Mouse (Mus musculus): ENCODE measurements around the gene Wfdc1. TPM values are rescaled to one million over a fixed set of nuclear protein-coding genes. Genes with fewer than 3 reads are reported as not detected.
A peak's percentile ranks its signal among the peaks of the same experiment; 100 is the strongest.

Wfdc1 gene
- total and polyA plus RNA-seq, 3 experiments, result not detected

GRCm38 (mm10) chr8:119697163-119697562 lies 31.0 kb downstream of the Wfdc1 start:
- no peak overlapping the region for H3K4me2 ChIP-seq (ENCODE audit: insufficient read depth, low read depth, poor library complexity, severe bottlenecking)
- in situ Hi-C loops (cut with MboI; ENCODE audit: low pct_ligation_motif_present, low pct_unique_long_range_greater_than_20kb, low sequenced_read_pairs), result no loop called here

GRCm38 (mm10) chr8:119698960-119699359 lies 32.8 kb downstream of the Wfdc1 start:
- in situ Hi-C loops (cut with MboI; ENCODE audit: low pct_ligation_motif_present, low pct_unique_long_range_greater_than_20kb, low sequenced_read_pairs), result no loop called here
- H3K4me1 ChIP-seq (ENCODE audit: control insufficient read depth in 1 of 2, insufficient read depth in 2 of 2), result no peaks in the 10 kb centered on the region; a peak in 1 of 4 replicates
- peaks cover 5% of the 10 kb centered on the region for H3K9me3 ChIP-seq (replicated peaks; ENCODE audit: low read length)
- dilution Hi-C loops (cut with MboI; ENCODE audit: extremely low pct_ligation_motif_present, extremely low pct_unique_long_range_greater_than_20kb, low sequenced_read_pairs), result no loop called here
- H3K4me2 ChIP-seq (ENCODE audit: insufficient read depth, low read depth, poor library complexity, severe bottlenecking), result no peak overlapping the region
- no peak overlapping the region for H3K9ac ChIP-seq (ENCODE audit: insufficient read depth, low read depth)
- H3K79me2 ChIP-seq (replicated peaks; ENCODE audit: control insufficient read depth, extremely low read depth, insufficient read depth, poor library complexity, severe bottlenecking), result no peaks in the 10 kb centered on the region
- H3K27me3 ChIP-seq (replicated peaks), result peaks cover 85% of the 10 kb centered on the region
- no peak for TF ChIP-seq NRF1 (IDR thresholded peaks at IDR 0.05; ENCODE audit: low read depth, low read length)
- TF ChIP-seq JUN (IDR thresholded peaks at IDR 0.05; ENCODE audit: insufficient read depth, low read depth, low read length), result no peak
- no peak for TF ChIP-seq JUND (conservative IDR thresholded peaks at IDR 0.05; ENCODE audit: low read depth, low read length)
- TF ChIP-seq RAD21 (IDR thresholded peaks at IDR 0.05; ENCODE audit: low read depth, low read length), result peak; percentile 32
- no peak for TF ChIP-seq E2F4 (IDR thresholded peaks at IDR 0.05; ENCODE audit: insufficient replicate concordance, low read depth, low read length)
- peak; percentile 66 for TF ChIP-seq SMC3 (IDR thresholded peaks at IDR 0.05; ENCODE audit: low read depth, low read length)
- TF ChIP-seq USF1 (IDR thresholded peaks at IDR 0.05; ENCODE audit: low read depth, low read length), result no peak
- TF ChIP-seq USF2 (conservative IDR thresholded peaks at IDR 0.05; ENCODE audit: low read depth, low read length), result no peak
- peak; percentile 51 to 75 for TF ChIP-seq CTCF (conservative IDR thresholded peaks at IDR 0.05 in 1 of 2, IDR thresholded peaks at IDR 0.05 in 1 of 2; ENCODE audit: low read depth in 2 of 2, low read length in 2 of 2)
- DNase-seq (ENCODE audit: extremely low read depth), result no peak
- H3K4me3 ChIP-seq (replicated peaks in 1 of 3; ENCODE audit: low read depth in 2 of 3, low read length in 2 of 3, poor library complexity in 1 of 3), result no peak overlapping the region
- no peak overlapping the region for H3K27ac ChIP-seq (ENCODE audit: insufficient read depth, low read depth)
- H3K36me3 ChIP-seq (replicated peaks in 1 of 2; ENCODE audit: control insufficient read depth in 1 of 2, insufficient read depth in 1 of 2, low read length in 1 of 2), result no peaks in the 10 kb centered on the region

More at GRCm38 (mm10) chr8:119697163-119697562, 31.0 kb downstream of the Wfdc1 start:
- Histone ChIP-seq H3K36me3 (replicated peaks in 1 of 2; ENCODE audit: control insufficient read depth in 1 of 2, insufficient read depth in 1 of 2, low read length in 1 of 2) (no peaks in the 10 kb centered on the region), H3K9me3 (replicated peaks; ENCODE audit: low read length) (no peaks in the 10 kb centered on the region), H3K27me3 (replicated peaks) (peaks cover 88% of the 10 kb centered on the region), H3K4me3 (replicated peaks in 1 of 3; ENCODE audit: low read depth in 2 of 3, low read length in 2 of 3, poor library complexity in 1 of 3) (no peak overlapping the region), H3K27ac (ENCODE audit: insufficient read depth, low read depth) (no peak overlapping the region), H3K9ac (ENCODE audit: insufficient read depth, low read depth) (no peak overlapping the region), H3K79me2 (replicated peaks; ENCODE audit: control insufficient read depth, extremely low read depth, insufficient read depth, poor library complexity, severe bottlenecking) (no peaks in the 10 kb centered on the region), H3K4me1 (ENCODE audit: control insufficient read depth in 1 of 2, insufficient read depth in 2 of 2) (no peaks in the 10 kb centered on the region; a peak in 1 of 4 replicates)
- DNase-seq (ENCODE audit: extremely low read depth), result no peak
- no peak for TF ChIP-seq TBP (conservative IDR thresholded peaks at IDR 0.05; ENCODE audit: low read depth, low read length)
- TF ChIP-seq PAX5 (IDR thresholded peaks at IDR 0.05; ENCODE audit: low read length), result no peak
- no peak for TF ChIP-seq KAT2A (IDR thresholded peaks at IDR 0.05; ENCODE audit: insufficient replicate concordance, low read length)
- no peak for TF ChIP-seq ELF1 (IDR thresholded peaks at IDR 0.05; ENCODE audit: low read depth, low read length)
- TF ChIP-seq SIN3A (IDR thresholded peaks at IDR 0.05; ENCODE audit: low read length), result no peak
- TF ChIP-seq NRF1 (IDR thresholded peaks at IDR 0.05; ENCODE audit: low read depth, low read length), result no peak
- no peak for TF ChIP-seq MXI1 (IDR thresholded peaks at IDR 0.05; ENCODE audit: low read depth, low read length)
- no peak for TF ChIP-seq JUN (IDR thresholded peaks at IDR 0.05; ENCODE audit: insufficient read depth, low read depth, low read length)
- TF ChIP-seq HCFC1 (IDR thresholded peaks at IDR 0.05; ENCODE audit: low read depth, low read length), result no peak
- TF ChIP-seq EP300 (IDR thresholded peaks at IDR 0.05; ENCODE audit: low read length), result no peak
- TF ChIP-seq E2F4 (IDR thresholded peaks at IDR 0.05; ENCODE audit: insufficient replicate concordance, low read depth, low read length), result no peak
- no peak for TF ChIP-seq ETS1 (conservative IDR thresholded peaks at IDR 0.05; ENCODE audit: low read depth, low read length)
- TF ChIP-seq GABPA (IDR thresholded peaks at IDR 0.05; ENCODE audit: insufficient replicate concordance, low read depth, low read length), result no peak
- no peak for TF ChIP-seq USF2 (conservative IDR thresholded peaks at IDR 0.05; ENCODE audit: low read depth, low read length)
- TF ChIP-seq MAZ (IDR thresholded peaks at IDR 0.05; ENCODE audit: low read depth, low read length), result no peak
- dilution Hi-C loops (cut with MboI; ENCODE audit: extremely low pct_ligation_motif_present, extremely low pct_unique_long_range_greater_than_20kb, low sequenced_read_pairs), result no loop called here
